Mouse (Mus musculus) left cerebral cortex, adult 2 months (tissue): ENCODE measurements around the gene Neurl1a. TPM values are rescaled to one million over a fixed set of nuclear protein-coding genes. Genes with fewer than 3 reads are reported as not detected.

ENCODE experiments used
- DNase-seq, 2 experiments: peaks; one replicate each; pipeline ENCODE4 v3.0.0; 2021 to 2022; ENCODE audit warnings: low spot score in 2 of 2, mixed read lengths in 1 of 2; ENCODE audit errors: extremely low spot score in 1 of 2
- H3K27ac ChIP-seq: fragments of 200-600 bp; 2 replicates; pipeline ENCODE4 v1.8.1; 2022
- H3K4me3 ChIP-seq: fragments of 200-600 bp; 2 replicates; pipeline ENCODE4 v1.8.1; 2022
- CTCF ChIP-seq: fragments of 200-600 bp; IDR thresholded peaks from 2 replicates; pipeline ENCODE4 v1.8.1; 2022; ENCODE audit warnings: antibody characterized with exemption, mild to moderate bottlenecking, moderate library complexity
- intact Hi-C: fragments of 180-260 bp; cut with DNase I; formaldehyde crosslinking; loops from one replicate; pipeline ENCODE4 v1.15.1; 2025
- total RNA-seq, 2 experiments: library from RNA; stranded (reverse); gene quantifications; 2 replicates each; pipeline ENCODE4 v1.2.3; 2021

Neurl1a gene
- total RNA-seq, 2 experiments from 2014 or later, result 178 to 194 TPM

DNA sequence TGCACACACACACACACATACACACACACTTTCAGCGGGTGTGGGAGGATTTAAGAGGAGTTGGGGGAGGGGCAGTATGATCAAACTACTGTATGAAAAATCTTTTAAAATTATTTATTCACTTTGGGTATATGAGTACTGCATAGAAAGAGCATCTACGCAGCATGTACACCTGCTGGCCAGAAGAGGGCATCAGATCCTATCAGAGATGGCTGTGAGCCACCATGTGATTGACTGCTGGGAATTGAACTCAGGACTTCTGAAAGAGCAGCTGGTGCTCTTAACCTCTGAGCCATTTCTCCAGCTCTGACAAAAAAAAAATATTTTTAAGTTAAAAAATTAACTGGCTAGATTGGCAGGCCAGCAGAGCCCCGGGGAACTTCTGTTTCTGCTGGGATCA, 4.1 kb upstream of the Neurl1a start:
- Histone ChIP-seq H3K27ac (no peak overlapping the region), H3K4me3 (no peak overlapping the region)
- DNase-seq, result no peak
- intact Hi-C loops, result loop anchor here (2.0 kb wide), 1 partner anchor 164 kb away; no protein-coding TSS in a partner anchor
- peak; percentile 69 for TF ChIP-seq CTCF

GRCm38 (mm10) chr19:47175472-47175871, 3.1 kb upstream of the Neurl1a start:
- intact Hi-C loops, result loop anchor here (2.0 to 5.0 kb wide), 2 partner anchors 47 to 163 kb away; no protein-coding TSS in a partner anchor
- Histone ChIP-seq H3K27ac (no peak overlapping the region), H3K4me3 (no peak overlapping the region)
- DNase-seq, result no peak
- TF ChIP-seq CTCF, result peak; percentile 19; the same call in 1 of the 2 replicates

DNA sequence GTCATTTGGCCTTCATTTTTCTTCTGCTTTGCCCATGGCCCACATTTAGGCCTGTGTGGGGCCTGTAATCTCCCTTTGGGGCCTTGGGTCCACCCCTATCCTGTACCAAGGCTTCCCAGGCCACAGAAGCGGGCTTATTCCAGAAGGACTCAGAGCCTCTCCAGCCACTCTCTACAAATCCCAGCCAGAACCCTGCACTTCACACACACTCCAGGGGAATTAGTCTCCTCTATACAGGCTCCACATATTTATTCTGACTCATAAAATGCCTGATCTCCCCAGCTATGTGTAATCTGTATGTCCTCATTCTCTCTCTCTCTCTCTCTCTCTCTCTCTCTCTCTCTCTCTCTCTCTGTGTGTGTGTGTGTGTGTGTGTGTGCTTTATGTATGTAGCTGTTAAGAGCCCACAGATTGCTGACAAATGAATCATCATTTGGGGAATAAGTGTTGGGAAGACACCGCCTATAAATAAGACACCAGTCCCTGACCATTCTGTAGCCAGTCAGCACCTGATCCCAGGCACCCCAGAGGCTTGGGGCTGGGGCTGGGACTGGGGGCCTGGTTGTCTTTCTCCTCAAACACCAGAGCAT, 1.6 kb upstream of the Neurl1a start:
- Histone ChIP-seq H3K4me3 (no peak overlapping the region), H3K27ac (no peak overlapping the region; the same call in 1 of the 2 replicates)
- DNase-seq, result no peak
- TF ChIP-seq CTCF, result no peak
- intact Hi-C loops, result loop anchor here (5.0 kb wide), 1 partner anchor 45 kb away; no protein-coding TSS in a partner anchor

- peak overlapping the region; percentile 62 for H3K4me3 ChIP-seq
- intact Hi-C loops, result loop anchor here (2.0 to 5.0 kb wide), 2 partner anchors 44 to 83 kb away; no protein-coding TSS in a partner anchor
- TF ChIP-seq CTCF, result peak; percentile 55
- peak overlapping the region; percentile 86 for H3K27ac ChIP-seq
- DNase-seq, result peak in 1 of 2 experiments; percentile 37
Measured at GRCm38 (mm10) chr19:47178001-47178400, 619 bp upstream of the Neurl1a start.

DNA sequence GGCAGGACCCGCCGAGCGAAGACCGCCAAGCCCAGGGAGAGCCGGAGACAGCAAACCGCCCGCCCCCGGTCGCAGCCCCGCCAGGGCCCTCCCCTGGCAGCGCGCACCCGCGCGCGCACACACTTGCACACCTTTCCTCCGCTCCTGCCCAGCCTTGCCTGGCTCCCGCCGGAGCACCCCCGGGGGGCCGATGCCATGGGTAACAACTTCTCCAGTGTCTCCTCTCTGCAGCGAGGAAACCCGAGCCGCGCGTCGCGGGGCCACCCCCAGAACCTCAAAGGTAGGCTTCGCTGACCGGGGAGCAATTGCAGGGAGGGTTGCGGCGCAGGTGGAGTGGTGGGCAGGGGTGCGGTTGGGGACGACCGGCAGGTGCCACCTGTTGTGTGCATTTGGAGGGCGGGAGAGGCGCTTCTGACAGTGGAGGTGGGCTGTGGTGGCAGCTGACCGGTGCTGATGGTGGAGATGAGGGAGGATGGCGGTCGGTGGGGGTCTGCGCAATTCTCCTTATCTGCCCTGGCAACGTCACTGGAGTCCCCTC, 721 bp downstream of the Neurl1a start:
- intact Hi-C loops, result loop anchor here (2.0 to 5.0 kb wide), 2 partner anchors 43 to 81 kb away; no protein-coding TSS in a partner anchor
- peak overlapping the region; percentile 62 for H3K4me3 ChIP-seq
- DNase-seq, result peak; percentile 59 to 66
- peak overlapping the region; percentile 85 for H3K27ac ChIP-seq
- TF ChIP-seq CTCF, result no peak

GRCm38 (mm10) chr19:47180011-47180410, 1.4 kb downstream of the Neurl1a start:
- peak overlapping the region; percentile 62 for H3K4me3 ChIP-seq
- intact Hi-C loops, result no loop called here
- H3K27ac ChIP-seq, result peak overlapping the region; percentile 85; the same call in 1 of the 2 replicates
- TF ChIP-seq CTCF, result no peak
- no peak for DNase-seq

- no peak for DNase-seq
- Histone ChIP-seq H3K27ac (no peak overlapping the region), H3K4me3 (no peak overlapping the region)
- intact Hi-C loops, result no loop called here
- no peak for TF ChIP-seq CTCF
Measured at GRCm38 (mm10) chr19:47184221-47184620, 5.6 kb downstream of the Neurl1a start.

DNA sequence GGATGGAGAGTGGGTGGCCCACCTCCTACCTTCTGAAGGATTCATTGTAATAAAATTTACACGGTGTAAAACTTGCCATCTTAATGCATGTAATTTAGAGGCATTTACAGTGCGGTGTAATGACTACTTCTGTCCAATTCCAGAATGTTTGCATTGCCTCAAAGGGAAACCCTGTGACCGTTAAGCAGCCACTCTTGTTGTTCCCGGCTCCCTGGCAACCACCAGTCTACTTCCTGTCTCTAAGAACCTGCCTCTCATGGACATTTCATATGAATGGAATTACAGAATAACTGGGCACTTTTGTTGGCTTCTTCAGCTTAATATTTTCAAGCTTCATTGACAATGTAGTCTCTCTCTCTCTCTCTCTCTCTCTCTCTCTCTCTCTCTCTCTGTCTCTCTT, 6.1 kb downstream of the Neurl1a start:
- TF ChIP-seq CTCF, result no peak
- no peak for DNase-seq
- intact Hi-C loops, result no loop called here
- Histone ChIP-seq H3K4me3 (no peak overlapping the region), H3K27ac (no peak overlapping the region)

- Histone ChIP-seq H3K27ac (0 out of 2 replicates have a peak overlapping the region, but pooled peaks have one; percentile 28), H3K4me3 (no peak overlapping the region)
- DNase-seq, result peak; percentile 32 to 48
- intact Hi-C loops, result no loop called here
- no peak for TF ChIP-seq CTCF
Measured at GRCm38 (mm10) chr19:47186514-47187275, 8.1 kb downstream of the Neurl1a start.

- no peak overlapping the region for H3K27ac ChIP-seq
- intact Hi-C loops, result no loop called here
- no peak for TF ChIP-seq CTCF
- DNase-seq, result no peak
- H3K4me3 ChIP-seq, result no peak overlapping the region
Measured at GRCm38 (mm10) chr19:47188515-47189128, 10.0 kb downstream of the Neurl1a start.

DNA sequence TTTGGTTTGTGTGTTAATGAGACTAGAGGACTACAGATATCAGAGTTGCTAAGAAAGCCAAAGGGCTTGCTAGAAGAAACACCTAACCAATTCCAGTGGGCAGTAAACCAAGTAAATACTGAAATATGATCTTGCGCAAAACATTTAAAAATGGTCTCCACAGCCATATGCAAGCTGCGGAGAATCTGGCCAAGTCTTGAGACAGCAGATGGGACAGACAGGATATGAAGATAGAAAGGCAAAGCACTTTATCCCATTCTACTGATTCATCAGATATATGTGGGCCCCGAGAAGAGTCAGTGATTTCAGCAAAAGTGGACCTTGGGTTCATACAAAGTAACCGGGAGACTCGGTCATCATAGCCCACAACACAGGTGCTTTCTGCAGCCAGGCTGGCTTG, 13.5 kb downstream of the Neurl1a start:
- Histone ChIP-seq H3K27ac (no peak overlapping the region), H3K4me3 (no peak overlapping the region)
- intact Hi-C loops, result no loop called here
- no peak for DNase-seq
- no peak for TF ChIP-seq CTCF
